Mouse (Mus musculus): ENCODE data around the gene Zfp457.
A peak's percentile ranks its signal among the peaks of the same experiment; 100 is the strongest.
"Not testable (repeated sequence)": the region's sequence is repeated elsewhere in the genome, so short reads cannot be mapped to it uniquely, and the experiment has no call there.

The Zfp457 gene

GRCm38 (mm10) chr13:67305822-67306672, at the start of gene Zfp457:
Gene Zfp457 (minus strand): TSS chr13:67306485.
- DNase-seq (ENCODE audit: low spot score) = peak; percentile 93

DNA sequence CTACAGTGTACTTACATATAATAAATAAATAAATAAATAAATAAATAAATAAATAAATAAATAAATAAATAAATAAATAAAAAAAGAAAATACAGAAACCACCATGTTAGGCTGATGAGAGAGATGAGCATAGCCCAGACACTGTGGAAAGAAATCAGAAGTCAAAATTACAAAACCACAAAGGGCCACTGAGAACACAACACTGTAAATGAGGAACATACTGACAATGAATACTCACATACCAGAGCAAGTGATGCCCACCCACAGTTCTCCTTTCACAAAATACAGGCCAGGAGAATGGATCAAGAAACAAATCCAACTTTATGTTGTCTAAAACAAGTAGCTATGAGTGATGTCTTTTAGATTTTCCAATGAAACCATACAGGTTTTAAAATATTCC, 45.6 kb upstream of the Zfp457 start:
- no peak for DNase-seq (ENCODE audit: low spot score)

- no peak for DNase-seq (ENCODE audit: low spot score)
Observed at GRCm38 (mm10) chr13:67343422-67343821, 37.1 kb upstream of the Zfp457 start.

DNA sequence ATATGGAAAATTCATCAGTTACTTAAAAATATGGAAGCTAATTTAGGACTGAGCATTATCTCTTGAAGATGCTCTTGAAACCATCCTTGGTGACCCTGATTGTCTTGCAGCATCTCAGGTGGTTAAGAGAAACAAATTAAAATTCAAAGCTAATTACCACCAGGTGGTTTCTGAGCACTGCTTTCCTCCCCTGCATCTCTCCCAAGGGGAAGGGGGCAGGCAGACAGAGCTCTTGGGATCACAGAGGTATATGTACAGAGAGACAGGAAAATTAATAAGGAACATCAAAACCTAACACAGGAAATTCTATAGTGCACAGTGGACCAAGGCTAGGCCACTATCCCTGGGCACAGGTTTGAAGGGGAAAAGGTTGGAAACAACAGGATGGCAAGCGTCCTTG, 26.6 kb upstream of the Zfp457 start:
- DNase-seq (ENCODE audit: low spot score) = no peak

DNA sequence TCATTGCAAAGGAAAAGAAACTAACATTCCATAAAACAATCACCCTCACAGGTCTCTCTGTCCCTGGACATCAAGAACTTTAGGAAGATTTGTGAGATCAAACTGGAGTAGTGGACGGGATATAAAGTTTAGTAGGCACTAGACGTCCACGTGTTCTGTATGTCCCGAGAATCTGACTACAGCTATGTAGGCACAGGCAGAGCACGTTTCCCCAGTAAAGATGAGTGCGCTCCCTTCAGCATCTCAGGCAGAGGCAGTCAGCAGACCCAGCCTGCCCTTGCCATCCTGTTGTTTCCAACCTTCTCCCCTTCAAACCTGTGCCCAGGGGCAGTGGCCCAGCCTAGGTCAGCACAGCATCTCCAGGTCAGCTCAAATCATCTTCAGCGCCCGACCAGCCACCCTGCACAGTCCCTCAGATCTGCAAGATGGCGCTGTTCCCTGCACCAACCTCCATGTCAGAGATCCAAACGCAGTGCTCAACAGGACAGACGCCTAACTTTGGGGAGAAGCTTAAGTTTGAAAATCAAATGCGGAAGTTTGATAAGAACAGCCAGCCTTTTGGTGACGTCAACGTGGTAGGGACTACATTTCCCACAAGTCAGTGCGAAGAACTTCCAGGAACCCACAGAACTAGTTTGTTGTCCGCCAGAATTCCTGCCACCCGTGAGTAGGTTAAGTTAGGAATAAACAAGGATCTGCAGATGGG, 25.9 kb upstream of the Zfp457 start, which contains the start of gene Zfp595:
Gene Zfp595, minus strand, starts transcription at position 552 of the 706 bp plus-strand sequence.
- DNase-seq (ENCODE audit: low spot score) = peak; percentile 93

GRCm38 (mm10) chr13:67306718-67307117, 433 bp upstream of the Zfp457 start:
- no peak for DNase-seq (ENCODE audit: low spot score)

DNA sequence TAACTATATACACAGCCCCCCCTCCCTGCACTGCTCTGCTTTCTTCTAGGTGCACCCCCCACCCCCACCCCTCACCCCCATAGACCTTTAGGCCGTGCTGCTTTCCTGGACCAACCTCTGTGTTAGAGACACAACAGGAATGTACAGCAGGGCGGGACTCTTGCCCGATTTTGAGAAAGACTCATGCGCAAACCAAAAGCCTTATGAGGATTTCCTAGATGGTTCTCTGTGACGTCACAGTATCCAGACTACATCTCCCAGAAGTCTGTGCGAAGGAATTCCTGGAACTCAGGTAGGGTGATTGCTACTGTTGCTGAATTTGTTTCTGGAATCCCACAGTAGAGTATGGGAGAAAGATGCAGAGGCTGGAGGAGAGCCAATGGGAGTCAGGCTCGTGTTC, 28.0 kb downstream of the Zfp457 start, which contains the start of gene Zfp458:
Gene Zfp458, minus strand, starts transcription at position 153 of the 400 bp plus-strand sequence.
- DNase-seq (ENCODE audit: low spot score) = peak; percentile 42

- DNase-seq (ENCODE audit: low spot score) = not testable (repeated sequence)
Observed at GRCm38 (mm10) chr13:67269383-67270065, 36.8 kb downstream of the Zfp457 start.

- peak; percentile 91 for DNase-seq (ENCODE audit: low spot score)
Observed at GRCm38 (mm10) chr13:67268568-67269369, 37.5 kb downstream of the Zfp457 start.
